Mouse (Mus musculus) embryonic facial prominence, embryonic 11.5 days (tissue): ENCODE measurements around the gene Nwd1. TPM values are rescaled to one million over a fixed set of nuclear protein-coding genes. Genes with fewer than 3 reads are reported as not detected.

ENCODE experiments used
- ATAC-seq: fragments of 200-750 bp; cut with Nextera tagmentation; replicated peaks from 2 replicates; pipeline ENCODE4 v1.8.0; 2017; ENCODE audit warnings: low read depth; ENCODE audit not compliant: insufficient number of reproducible peaks, low FRiP score, low TSS enrichment
- DNase-seq: peaks from one replicate; pipeline ENCODE4 v3.0.0-alpha.2; 2015; ENCODE audit warnings: low spot score
- H3K27ac ChIP-seq: fragments of 300-500 bp; sonication (generic); replicated peaks from 2 replicates; pipeline ENCODE4 v1.5.1; 2014; ENCODE audit warnings: mild to moderate bottlenecking, low read depth, low read length, control low read depth
- H3K27me3 ChIP-seq: fragments of 300-500 bp; sonication (generic); 2 replicates; pipeline ENCODE4 v1.6.1; 2014; ENCODE audit warnings: mild to moderate bottlenecking, low read length, moderate library complexity, mixed read lengths; ENCODE audit not compliant: control insufficient read depth, insufficient read depth
- H3K36me3 ChIP-seq: fragments of 300-500 bp; sonication (generic); replicated peaks from 2 replicates; pipeline ENCODE4 v1.6.1; 2014; ENCODE audit warnings: low read depth, mild to moderate bottlenecking, low read length, moderate library complexity, mixed read lengths; ENCODE audit not compliant: control insufficient read depth, insufficient read depth
- H3K4me1 ChIP-seq: fragments of 300-500 bp; sonication (generic); 2 replicates; pipeline ENCODE4 v1.6.1; 2014; ENCODE audit warnings: low read length, mixed read lengths; ENCODE audit not compliant: control insufficient read depth, insufficient read depth
- H3K4me2 ChIP-seq: fragments of 300-500 bp; sonication (generic); 2 replicates; pipeline ENCODE4 v1.6.1; 2014; ENCODE audit warnings: low read depth, mild to moderate bottlenecking, control low read depth, low read length, moderate library complexity
- H3K4me3 ChIP-seq: fragments of 300-500 bp; sonication (generic); 2 replicates; pipeline ENCODE4 v1.5.1; 2014; ENCODE audit warnings: low read depth, low read length, control low read depth
- H3K9ac ChIP-seq: fragments of 300-500 bp; sonication (generic); replicated peaks from 2 replicates; pipeline ENCODE4 v1.6.1; 2014; ENCODE audit warnings: mild to moderate bottlenecking, control low read depth, low read length
- H3K9me3 ChIP-seq: fragments of 300-500 bp; sonication (generic); replicated peaks from 2 replicates; pipeline ENCODE4 v1.6.1; 2016; ENCODE audit warnings: mild to moderate bottlenecking, low read length, inconsistent platforms, mixed read lengths; ENCODE audit not compliant: control insufficient read depth
- WGBS: fragments of 180-500 bp; shearing (Covaris S2); extraction: QIAGEN DNeasy Blood & Tissue Kit; methylation state at CpG from one replicate; pipeline ENCODE4 v1.1.7; 2014; 5-methylcytosine and 5-hydroxymethylcytosine counted together
- polyA plus RNA-seq: library from polyadenylated mRNA; unstranded; fragments of >200 nt; fragmentation: Nextera tagmentation; extraction: Ambion mirVana; gene quantifications from 2 replicates; pipeline ENCODE4 v1.2.1, GENCODE M21; 2014

The Nwd1 gene
- polyA plus RNA-seq, 1 experiment from 2014 or later, result not detected

DNA sequence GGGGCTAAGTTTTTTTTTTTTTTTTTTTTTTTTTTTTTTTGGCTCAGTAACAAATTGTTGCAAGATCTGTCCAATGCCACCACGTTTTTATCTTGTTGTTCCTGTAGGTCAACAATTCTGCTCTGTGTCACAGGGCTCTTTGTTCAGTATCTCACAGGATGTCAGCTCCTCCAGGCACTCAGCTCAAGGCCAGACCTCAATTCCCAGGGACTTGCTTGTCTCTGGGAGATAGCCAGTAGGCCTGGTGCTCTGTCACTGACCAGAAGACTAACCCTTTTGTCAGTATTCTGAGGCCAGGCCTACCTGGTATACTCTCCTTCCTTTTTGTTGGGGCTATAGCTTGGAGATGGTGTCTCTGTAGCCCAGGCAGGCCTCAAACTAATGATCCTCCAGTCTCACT is 74.0 kb downstream of the Nwd1 start:
- Histone ChIP-seq H3K4me1 (no peaks in the 10 kb centered on the region), H3K4me2 (no peak overlapping the region), H3K4me3 (no peak overlapping the region), H3K9me3 (no peaks in the 10 kb centered on the region), H3K27me3 (no peaks in the 10 kb centered on the region), H3K36me3 (no peaks in the 10 kb centered on the region; the same call in 1 of the 2 replicates), H3K27ac (no peak overlapping the region), H3K9ac (no peak overlapping the region)
- ATAC-seq, result no peak
- DNase-seq, result no peak
- WGBS, result 33% methylated on average over 1 of the region's 1 CpGs

GRCm38 (mm10) chr8:72722769-72723650 is 76.5 kb downstream of the Nwd1 start, which contains the start of gene Sin3b:
Gene Sin3b, plus strand, starts transcription at chr8:72723285.
- H3K27ac ChIP-seq, result no peak within 1 kb of the TSS
- no peaks in the 10 kb centered on the region for H3K27me3 ChIP-seq

DNA sequence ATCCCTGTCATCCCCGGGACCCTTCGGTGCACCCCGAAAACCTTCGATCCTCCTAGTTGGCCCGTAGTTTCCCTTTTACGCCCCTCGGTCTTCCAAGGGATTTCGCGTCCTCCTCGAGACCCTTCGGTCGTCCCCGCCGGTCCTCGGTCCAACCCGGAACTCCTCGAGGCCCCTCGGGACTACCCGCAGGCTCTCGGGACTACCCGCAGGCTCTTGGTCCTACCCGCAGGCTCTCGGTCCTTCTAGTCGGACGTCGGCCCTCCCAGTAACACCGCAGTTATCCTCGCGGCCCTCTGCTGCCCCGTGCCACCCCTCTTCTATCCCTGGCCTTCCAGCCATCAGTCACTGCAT is 77.1 kb downstream of the Nwd1 start:
- H3K4me3 ChIP-seq, result peak overlapping the region; percentile 83
- H3K27ac ChIP-seq, result no peak overlapping the region
- no peaks in the 10 kb centered on the region for H3K4me1 ChIP-seq
- H3K9ac ChIP-seq, result peak overlapping the region; percentile 85
- DNase-seq (peak; percentile 8), ATAC-seq (peak; percentile 47; the same call in 1 of the 2 replicates)
- no peaks in the 10 kb centered on the region; the same call in none of the 2 replicates for H3K36me3 ChIP-seq
- no peaks in the 10 kb centered on the region for H3K9me3 ChIP-seq
- H3K4me2 ChIP-seq, result peak overlapping the region; percentile 85
- H3K27me3 ChIP-seq, result no peaks in the 10 kb centered on the region
- under 1% methylated on average over 30 of the region's 30 CpGs for WGBS

More at GRCm38 (mm10) chr8:72722769-72723650, 76.5 kb downstream of the Nwd1 start, which contains the start of gene Sin3b:
- Histone ChIP-seq H3K4me1 (no peaks in the 10 kb centered on the region), H3K36me3 (no peaks in the 10 kb centered on the region; the same call in none of the 2 replicates), H3K9me3 (no peaks in the 10 kb centered on the region), H3K9ac (peak within 1 kb of the TSS; percentile 85), H3K4me3 (peak within 1 kb of the TSS; percentile 83), H3K4me2 (peak within 1 kb of the TSS; percentile 85)
- DNase-seq (peak; percentile 92), ATAC-seq (peak; percentile 95)
- WGBS, result 14% methylated on average over 56 of the region's 56 CpGs

DNA sequence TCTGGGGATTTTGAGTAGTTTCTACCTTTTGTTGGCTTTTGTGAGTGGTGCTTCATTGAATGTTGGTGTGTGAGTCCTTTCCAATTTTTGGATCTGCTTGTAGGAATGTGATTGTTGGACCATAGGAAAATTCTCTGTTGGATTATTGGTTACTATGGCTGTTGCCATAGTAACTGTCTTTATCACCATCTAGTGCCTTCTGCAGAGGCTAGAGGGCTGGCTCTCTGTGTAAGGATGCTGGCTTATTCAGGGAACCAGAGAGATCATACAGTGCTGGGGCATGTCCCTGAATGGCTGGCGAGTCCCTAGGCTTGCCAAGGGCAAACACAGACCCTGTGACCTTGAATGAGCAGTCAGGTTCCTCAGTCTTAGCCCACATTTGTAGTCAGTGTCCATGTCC is 82.1 kb downstream of the Nwd1 start:
- Histone ChIP-seq H3K9ac (no peak overlapping the region), H3K4me1 (no peaks in the 10 kb centered on the region), H3K4me2 (no peak overlapping the region), H3K27ac (no peak overlapping the region), H3K27me3 (no peaks in the 10 kb centered on the region), H3K36me3 (peaks cover 26% of the 10 kb centered on the region), H3K4me3 (no peak overlapping the region), H3K9me3 (no peaks in the 10 kb centered on the region)
- 86% methylated on average over 1 of the region's 1 CpGs for WGBS
- no peak for DNase-seq
- no peak for ATAC-seq

GRCm38 (mm10) chr8:72735001-72735400 is 88.5 kb downstream of the Nwd1 start:
- ATAC-seq (no peak), DNase-seq (no peak)
- Histone ChIP-seq H3K4me2 (no peak overlapping the region), H3K27ac (no peak overlapping the region), H3K9me3 (no peaks in the 10 kb centered on the region), H3K27me3 (no peaks in the 10 kb centered on the region), H3K36me3 (peaks cover 34% of the 10 kb centered on the region), H3K4me3 (no peak overlapping the region), H3K9ac (no peak overlapping the region), H3K4me1 (no peaks in the 10 kb centered on the region)
- 78% methylated on average over 5 of the region's 5 CpGs for WGBS

DNA sequence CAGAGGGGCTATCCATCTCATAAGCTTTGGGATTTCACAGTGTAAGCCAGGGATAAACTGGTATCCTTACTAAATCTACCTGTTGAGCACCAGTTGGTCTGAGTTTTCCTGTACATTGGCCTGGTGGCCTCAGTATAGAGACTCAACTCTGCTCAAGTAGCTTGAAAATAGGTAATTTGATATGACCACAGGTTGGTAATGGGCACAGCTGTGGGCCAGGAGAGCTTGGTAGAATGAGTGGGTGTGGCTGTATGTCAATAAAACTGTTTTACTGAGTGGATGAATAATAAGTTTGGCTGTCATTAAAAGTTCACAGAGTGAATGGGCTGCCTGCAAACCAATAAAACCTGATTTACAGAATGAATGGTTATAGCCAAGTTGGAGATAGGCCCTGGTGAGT is 90.4 kb downstream of the Nwd1 start:
- no peak for ATAC-seq
- H3K4me2 ChIP-seq, result no peak overlapping the region
- no peak overlapping the region for H3K4me3 ChIP-seq
- no peak overlapping the region for H3K27ac ChIP-seq
- no peaks in the 10 kb centered on the region for H3K27me3 ChIP-seq
- no peaks in the 10 kb centered on the region for H3K4me1 ChIP-seq
- no peak for DNase-seq
- peaks cover 26% of the 10 kb centered on the region for H3K36me3 ChIP-seq
- H3K9ac ChIP-seq, result no peak overlapping the region
- H3K9me3 ChIP-seq, result no peaks in the 10 kb centered on the region

GRCm38 (mm10) chr8:72746061-72746460 is 99.5 kb downstream of the Nwd1 start:
- Histone ChIP-seq H3K9me3 (no peaks in the 10 kb centered on the region), H3K4me2 (no peak overlapping the region), H3K36me3 (peaks cover 16% of the 10 kb centered on the region), H3K27ac (no peak overlapping the region), H3K27me3 (no peaks in the 10 kb centered on the region), H3K4me3 (no peak overlapping the region), H3K9ac (no peak overlapping the region), H3K4me1 (no peaks in the 10 kb centered on the region)
- WGBS, result 47% methylated on average over 5 of the region's 5 CpGs
- peak; percentile 63 for DNase-seq
- ATAC-seq, result no peak

DNA sequence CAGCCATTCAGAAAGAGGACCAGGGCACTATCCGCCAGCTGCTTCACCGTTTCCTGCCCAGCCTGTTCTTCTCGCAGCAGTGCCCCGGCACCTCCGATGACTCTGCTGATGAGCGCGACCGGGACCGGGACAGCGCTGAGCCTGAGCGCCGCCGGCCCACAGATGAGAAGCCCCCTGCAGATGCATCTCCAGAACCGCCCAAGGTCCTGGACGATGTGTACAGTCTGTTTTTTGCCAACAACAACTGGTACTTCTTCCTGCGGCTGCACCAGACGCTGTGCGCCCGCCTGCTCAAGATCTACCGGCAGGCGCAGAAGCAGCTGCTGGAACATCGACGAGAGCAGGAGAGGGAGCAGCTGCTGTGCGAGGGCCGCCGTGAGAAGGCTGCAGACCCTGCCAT is 103.3 kb downstream of the Nwd1 start:
- WGBS, result 93% methylated on average over 26 of the region's 26 CpGs
- H3K9ac ChIP-seq, result no peak overlapping the region
- DNase-seq (no peak), ATAC-seq (no peak)
- H3K4me3 ChIP-seq, result no peak overlapping the region
- H3K4me1 ChIP-seq, result no peaks in the 10 kb centered on the region
- H3K27me3 ChIP-seq, result no peaks in the 10 kb centered on the region
- no peak overlapping the region for H3K27ac ChIP-seq
- no peaks in the 10 kb centered on the region for H3K9me3 ChIP-seq
- H3K36me3 ChIP-seq, result peaks cover 18% of the 10 kb centered on the region
- no peak overlapping the region for H3K4me2 ChIP-seq
